Mouse (Mus musculus) stomach, postnatal 0 days (tissue): ENCODE data around the gene Psg19.

Experiments
- CTCF ChIP-seq: IDR thresholded peaks from 2 replicates; pipeline ENCODE4 v1.5.1; 2016; ENCODE audit warnings: antibody characterized with exemption, low read depth, mild to moderate bottlenecking, moderate library complexity
- EP300 ChIP-seq: optimal IDR thresholded peaks from 2 replicates; pipeline ENCODE3; 2016; ENCODE audit warnings: antibody characterized with exemption

DNA sequence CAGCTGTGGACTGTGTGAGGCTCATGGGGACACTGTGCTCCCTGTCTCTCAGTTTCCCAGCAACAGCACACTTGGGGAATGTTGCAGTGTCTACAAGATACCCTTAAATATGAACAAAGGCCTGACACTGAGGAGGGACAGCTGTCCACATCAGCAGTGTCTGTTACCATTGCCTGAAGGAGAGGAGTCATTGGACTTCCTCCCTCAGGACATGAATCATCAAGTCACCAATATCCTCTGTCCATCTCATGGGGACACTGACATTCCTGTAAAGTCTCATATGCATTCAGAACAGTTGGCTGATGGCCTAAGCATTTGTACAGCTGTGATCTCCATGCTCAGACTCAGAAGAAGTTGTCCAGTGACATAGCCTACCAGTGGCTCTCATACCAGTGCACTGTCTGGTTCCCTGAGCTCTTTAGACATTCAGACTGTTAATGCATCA is 19.0 kb downstream of the Psg19 start:
- TF ChIP-seq EP300 (no peak), CTCF (no peak)
